Comparison of ENCODE assay signal across 8 mouse cellular contexts in the genomic region with DNA sequence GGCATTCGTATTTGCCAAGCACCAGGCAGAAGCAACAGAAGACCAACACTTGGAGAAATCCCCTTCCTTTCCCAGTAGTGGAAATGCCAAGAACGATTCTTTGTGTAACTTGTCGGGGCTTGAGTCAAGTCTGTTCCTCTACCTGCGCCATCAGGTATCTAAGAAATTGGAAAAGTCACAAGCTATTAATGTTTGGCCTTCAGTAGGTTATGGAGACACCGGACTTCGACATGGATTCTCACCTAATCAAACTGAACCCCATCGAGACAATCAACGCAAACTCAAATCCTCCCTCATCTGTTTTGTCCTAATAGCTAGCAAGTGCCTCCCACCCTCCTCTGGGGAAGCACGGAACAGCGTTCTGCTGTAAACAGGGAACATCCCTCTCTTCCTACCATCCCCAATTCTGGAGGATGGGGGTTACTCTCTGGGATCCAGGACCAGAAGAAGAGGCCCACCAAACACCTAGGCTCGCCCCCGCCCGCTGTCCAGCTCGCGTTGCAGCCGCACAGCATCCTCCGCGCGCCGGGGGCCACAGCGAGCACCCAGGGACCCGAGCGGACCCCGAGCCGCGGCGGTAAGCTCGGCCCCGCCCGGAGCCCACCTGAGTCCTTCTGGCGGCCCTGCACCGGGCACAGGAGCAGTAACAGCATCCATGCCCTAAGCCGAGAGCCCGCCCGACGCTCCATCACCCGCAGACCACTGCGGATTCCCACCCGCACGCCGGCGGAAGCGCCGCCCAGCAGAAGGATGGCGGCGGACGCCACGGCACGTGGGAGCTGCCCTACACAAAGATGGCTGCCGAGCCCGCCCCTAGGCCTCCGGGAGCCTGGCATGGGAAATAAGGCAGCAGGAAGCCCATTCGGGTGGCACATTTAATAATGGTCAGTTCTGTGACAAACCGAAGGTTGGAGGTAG. TPM values are rescaled to one million over a fixed set of nuclear protein-coding genes. Genes with fewer than 3 reads are reported as not detected.
DNase-seq lines count a peak whose midpoint lies in the region; ATAC-seq and TF ChIP-seq lines count a peak whose summit lies in the region.

A gene (minus strand): TSS at position 780 of the 918 bp plus-strand sequence.

- 3% methylated on average over 54 of the region's 54 CpGs for WGBS in hindbrain, embryonic 16.5 days
- 4% methylated on average over 52 of the region's 54 CpGs for whole genome bisulfite sequencing in macrophage (ENCODE audit: missing documents)

- H3K79me2 ChIP-seq in macrophage (ENCODE audit: inconsistent target) = no peaks in the 10 kb centered on the region

- H3K4me3 ChIP-seq in gastrocnemius, adult 2 months = peak within 1 kb of the TSS; percentile 99
- peak within 1 kb of the TSS; percentile 80 for H3K4me3 ChIP-seq in hindbrain, embryonic 16.5 days (ENCODE audit: low read length)
- peak within 1 kb of the TSS; percentile 54 for H3K4me3 ChIP-seq in macrophage (ENCODE audit: inconsistent target)

- H3K4me2 ChIP-seq in hindbrain, embryonic 16.5 days (ENCODE audit: low read length) = peak within 1 kb of the TSS; percentile 58

- TF ChIP-seq CTCF in gastrocnemius, adult 2 months (IDR thresholded peaks at IDR 0.05) = no peak

- peak; percentile 96 for ATAC-seq in hindbrain, embryonic 16.5 days

- DNase-seq in T-cell, adult 2 months (ENCODE audit: low spot score) = peak; percentile 77
- peak; percentile 67 to 83 for DNase-seq in cerebellum, postnatal 4 days (ENCODE audit: low spot score in 2 of 2)
- DNase-seq in gastrocnemius, adult 2 months = peak; percentile 85
- DNase-seq in left cerebral cortex, adult 18-20 months (ENCODE audit: low spot score in 2 of 2) = peak; percentile 83 to 85
- peak; percentile 83 for DNase-seq in right cerebral cortex, adult 18-20 months
- DNase-seq in urinary bladder, postnatal 14 days (ENCODE audit: low spot score) = peak; percentile 78

- H3K9ac ChIP-seq in hindbrain, embryonic 16.5 days (ENCODE audit: low read depth, low read length) = peak within 1 kb of the TSS; percentile 91

- intact Hi-C loops in gastrocnemius, adult 2 months (cut with DNase I) = no loop called here

- H3K27me3 ChIP-seq in hindbrain, embryonic 16.5 days (replicated peaks; ENCODE audit: control insufficient read depth, insufficient read depth, low read length) = 0 out of 2 replicates have a peak, but pooled peaks cover 7% of the 10 kb centered on the region

- peaks cover 13% of the 10 kb centered on the region for H3K4me1 ChIP-seq in hindbrain, embryonic 16.5 days (ENCODE audit: control insufficient read depth, insufficient read depth, low read depth, low read length)

- no peaks in the 10 kb centered on the region for H3K9me3 ChIP-seq in hindbrain, embryonic 16.5 days (ENCODE audit: control insufficient read depth, low read length)

- 0 out of 2 replicates have a peak, but pooled peaks cover 4% of the 10 kb centered on the region for H3K36me3 ChIP-seq in hindbrain, embryonic 16.5 days (ENCODE audit: control insufficient read depth, insufficient read depth, low read length)
- peaks cover 10% of the 10 kb centered on the region; the same call in 1 of the 2 replicates for H3K36me3 ChIP-seq in macrophage (ENCODE audit: inconsistent target)

- peak within 1 kb of the TSS; percentile 83 for H3K27ac ChIP-seq in gastrocnemius, adult 2 months
- H3K27ac ChIP-seq in hindbrain, embryonic 16.5 days (ENCODE audit: low read depth, low read length) = peak within 1 kb of the TSS; percentile 91
- H3K27ac ChIP-seq in macrophage = no peak within 1 kb of the TSS

RNA-seq across cellular contexts. Expression of the gene that starts here (rescaled TPM):
- total RNA-seq in gastrocnemius, adult 2 months (2021) = 1 to 10 TPM; 8.5 TPM
- polyA plus RNA-seq in hindbrain, embryonic 16.5 days (2015; fragmentation: Nextera tagmentation; extraction: Ambion mirVana) = 50.1 and 55.8 TPM in 2 replicates
- total RNA-seq in left cerebral cortex, adult 18-20 months (2021) = 10 to 100 TPM; 43.4 TPM
- total RNA-seq in macrophage (2018; cell fraction: chromatin; rRNA removed) = 100 to 1,000 TPM in 2 of 26 experiments, 10 to 100 TPM in 24; 19.9 to 117 (median 51.4) TPM
- 10 to 100 TPM; 16.4 to 26.6 (median 20.8) TPM for total RNA-seq in macrophage (2018; cell fraction: cytosol; rRNA removed)
- total RNA-seq in macrophage (2018; cell fraction: nucleus; rRNA removed) = 10 to 100 TPM; 24.8 to 80.6 (median 42.3) TPM
- polyA plus RNA-seq in macrophage (2018) = 17.7 to 23.5 TPM (median 22.5 TPM) in 3 replicates

Comparison
In these comparisons a context has a peak if more than half of its experiments do, and no peak if none do; other contexts are left out.
1. RNA of the gene that starts here (total RNA-seq): 43.4 TPM in left cerebral cortex, adult 18-20 months; 8.5 TPM in gastrocnemius, adult 2 months; every median in the first group is over 4 times any median in the second.
2. Peak in every context shown above with its lines, with median percentiles within 50 percentile points of each other: DNase-seq and H3K4me3 ChIP-seq.